Mouse (Mus musculus) embryonic facial prominence, embryonic 10.5 days (tissue): Measurements from ENCODE around the gene 4921511C20Rik. TPM values are rescaled to one million over a fixed set of nuclear protein-coding genes. Genes with fewer than 3 reads are reported as not detected.

ENCODE experiments used
- DNase-seq: peaks from one replicate; pipeline ENCODE4 v3.0.0-alpha.2; 2017; ENCODE audit warnings: low spot score
- H3K27ac ChIP-seq: fragments of 300-500 bp; sonication (generic); replicated peaks from 2 replicates; pipeline ENCODE4 v1.5.1; 2016; ENCODE audit warnings: mild to moderate bottlenecking
- H3K27me3 ChIP-seq: fragments of 300-500 bp; sonication (generic); replicated peaks from 2 replicates; pipeline ENCODE4 v1.6.1; 2016; ENCODE audit warnings: low read depth, mild to moderate bottlenecking; ENCODE audit not compliant: poor library complexity, severe bottlenecking
- H3K36me3 ChIP-seq: fragments of 300-500 bp; sonication (generic); replicated peaks from 2 replicates; pipeline ENCODE4 v1.6.1; 2016; ENCODE audit warnings: mild to moderate bottlenecking, moderate library complexity
- H3K4me1 ChIP-seq: fragments of 300-500 bp; sonication (generic); 2 replicates; pipeline ENCODE4 v1.6.1; 2016
- H3K4me3 ChIP-seq: fragments of 300-500 bp; sonication (generic); 2 replicates; pipeline ENCODE4 v1.5.1; 2016; ENCODE audit warnings: mild to moderate bottlenecking, moderate library complexity
- H3K9me3 ChIP-seq: fragments of 300-500 bp; sonication (generic); 2 replicates; pipeline ENCODE4 v1.6.1; 2016; ENCODE audit warnings: mild to moderate bottlenecking
- WGBS: fragments of 180-500 bp; shearing (Covaris S2); methylation state at CpG from one replicate; pipeline ENCODE4 v1.1.7; 2016; 5-methylcytosine and 5-hydroxymethylcytosine counted together
- polyA plus RNA-seq: library from polyadenylated mRNA; unstranded; fragments of >200 nt; fragmentation: Nextera tagmentation; extraction: Ambion mirVana; gene quantifications from 2 replicates; pipeline ENCODE4 v1.2.1, GENCODE M21; 2016

4921511C20Rik gene
- not detected in 2 replicates for polyA plus RNA-seq

DNA sequence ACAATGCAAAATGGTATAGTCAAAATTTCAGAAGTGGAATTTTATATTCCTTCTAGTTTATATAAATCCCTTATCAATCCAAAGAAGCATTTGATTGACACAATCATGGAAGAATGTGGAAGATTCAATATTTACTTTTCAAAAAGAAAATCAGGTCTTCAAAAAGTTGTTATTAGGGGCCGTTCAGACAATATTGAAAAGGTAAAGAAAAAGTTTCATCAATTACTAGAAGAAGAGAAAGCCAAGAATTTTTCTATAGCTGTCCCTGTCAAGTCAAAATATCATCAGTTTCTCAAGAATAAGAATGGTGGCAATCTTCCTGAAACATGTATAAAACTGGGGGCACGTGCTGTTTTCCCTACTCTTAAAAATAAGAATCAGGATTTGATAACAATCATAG lies at the start of gene 4921511C20Rik:
TSS of gene 4921511C20Rik (plus strand) at position 301 of the 400 bp plus-strand sequence.
- Histone ChIP-seq H3K27ac (no peak within 1 kb of the TSS), H3K27me3 (no peaks in the 10 kb centered on the region), H3K9me3 (no peaks in the 10 kb centered on the region), H3K36me3 (no peaks in the 10 kb centered on the region), H3K4me1 (no peaks in the 10 kb centered on the region), H3K4me3 (no peak within 1 kb of the TSS)
- no peak for DNase-seq
- WGBS, result 79% methylated on average over 2 of the region's 2 CpGs
